Mouse (Mus musculus) MEL (cell line): Measurements from ENCODE around the gene Bicral. TPM values are rescaled to one million over a fixed set of nuclear protein-coding genes. Genes with fewer than 3 reads are reported as not detected.
"Not testable (repeated sequence)": the region's sequence is repeated elsewhere in the genome, so short reads cannot be mapped to it uniquely, and the experiment has no call there.

Experiments
- DNase-seq: peaks from one replicate; pipeline ENCODE4 v3.0.0; 2011; ENCODE audit warnings: low read depth, low spot score
- H3K27ac ChIP-seq: 2 replicates; pipeline ENCODE4 v1.5.1; 2012; ENCODE audit warnings: low read depth, mild to moderate bottlenecking, control low read depth, low read length, moderate library complexity; ENCODE audit not compliant: control insufficient read depth
- H3K27me3 ChIP-seq, 2 experiments: fragments of 150-350 bp in 1 of 2; sonication (generic) in 1 of 2; 2 replicates each; pipeline ENCODE4 v1.6.1; 2012; ENCODE audit warnings: low read length in 2 of 2, mild to moderate bottlenecking in 2 of 2, improper control_type of control experiment in 1 of 2, moderate library complexity in 1 of 2; ENCODE audit not compliant: insufficient read depth in 2 of 2, control insufficient read depth in 1 of 2
- H3K36me3 ChIP-seq, 2 experiments: 2 replicates each; pipeline ENCODE4 v1.6.1; 2012 to 2014; ENCODE audit warnings: low read length in 2 of 2, improper control_type of control experiment in 1 of 2, inconsistent platforms in 1 of 2, mild to moderate bottlenecking in 1 of 2; ENCODE audit not compliant: insufficient read depth in 2 of 2, control insufficient read depth in 1 of 2
- H3K4me1 ChIP-seq, 2 experiments: fragments of 150-350 bp in 1 of 2; sonication (generic) in 1 of 2; 2 replicates each; pipeline ENCODE4 v1.6.1; 2012; ENCODE audit warnings: low read length in 2 of 2, improper control_type of control experiment in 1 of 2, mild to moderate bottlenecking in 1 of 2; ENCODE audit not compliant: insufficient read depth in 2 of 2, control insufficient read depth in 1 of 2
- H3K4me3 ChIP-seq, 2 experiments: fragments of 150-350 bp in 1 of 2; sonication (generic) in 1 of 2; 2 replicates each; pipeline ENCODE4 v1.5.1; 2012; ENCODE audit warnings: low read depth in 2 of 2, low read length in 2 of 2, mild to moderate bottlenecking in 2 of 2, moderate library complexity in 2 of 2, control low read depth in 1 of 2, improper control_type of control experiment in 1 of 2; ENCODE audit not compliant: control insufficient read depth in 1 of 2, insufficient read depth in 1 of 2
- H3K79me2 ChIP-seq: 2 replicates; pipeline ENCODE4 v1.6.1; 2012; ENCODE audit warnings: mild to moderate bottlenecking, low read length, moderate library complexity; ENCODE audit not compliant: control insufficient read depth, poor library complexity, insufficient read depth
- H3K9ac ChIP-seq: 2 replicates; pipeline ENCODE4 v1.6.1; 2012; ENCODE audit warnings: low read depth, mild to moderate bottlenecking, control low read depth, low read length, moderate library complexity; ENCODE audit not compliant: control insufficient read depth, poor library complexity, severe bottlenecking
- H3K9me3 ChIP-seq: fragments of 150-350 bp; sonication (generic); replicated peaks from 2 replicates; pipeline ENCODE4 v1.6.1; 2012; ENCODE audit warnings: mild to moderate bottlenecking, low read length, improper control_type of control experiment, moderate library complexity; ENCODE audit not compliant: insufficient read depth
- CHD1 ChIP-seq: IDR thresholded peaks from 2 replicates; pipeline ENCODE4 v1.6.1; 2012; ENCODE audit warnings: low read depth, mild to moderate bottlenecking, inconsistent platforms, low read length, improper control_type of control experiment
- CHD2 ChIP-seq: IDR thresholded peaks from 2 replicates; pipeline ENCODE4 v1.6.1; 2011; ENCODE audit warnings: low read length, improper control_type of control experiment
- E2F4 ChIP-seq: IDR thresholded peaks from 2 replicates; pipeline ENCODE4 v1.6.1; 2011; ENCODE audit warnings: low read depth, low read length, improper control_type of control experiment, borderline replicate concordance
- ETS1 ChIP-seq: IDR thresholded peaks from 2 replicates; pipeline ENCODE4 v1.6.1; 2012; ENCODE audit warnings: low read depth, mild to moderate bottlenecking, inconsistent platforms, low read length, improper control_type of control experiment, moderate library complexity
- MAX ChIP-seq: IDR thresholded peaks from 2 replicates; pipeline ENCODE4 v1.6.1; 2011; ENCODE audit warnings: low read length, improper control_type of control experiment
- MAZ ChIP-seq: IDR thresholded peaks from 2 replicates; pipeline ENCODE4 v1.6.1; 2012; ENCODE audit warnings: low read depth, mild to moderate bottlenecking, inconsistent platforms, low read length, improper control_type of control experiment
- MEF2A ChIP-seq: IDR thresholded peaks from 2 replicates; pipeline ENCODE4 v1.6.1; 2014; ENCODE audit warnings: low read depth, mild to moderate bottlenecking, inconsistent platforms, low read length, improper control_type of control experiment; ENCODE audit not compliant: poor library complexity, insufficient replicate concordance, severe bottlenecking; ENCODE audit errors: extremely low read depth
- NRF1 ChIP-seq: IDR thresholded peaks from 2 replicates; pipeline ENCODE4 v1.6.1; 2014; ENCODE audit warnings: low read depth, mild to moderate bottlenecking, inconsistent platforms, low read length, improper control_type of control experiment, moderate library complexity; ENCODE audit not compliant: poor library complexity, insufficient read depth, severe bottlenecking
- POLR2AphosphoS5 ChIP-seq: IDR thresholded peaks from 2 replicates; pipeline ENCODE4 v1.6.1; 2012; ENCODE audit warnings: low read depth, borderline replicate concordance, mild to moderate bottlenecking, inconsistent platforms, low read length, moderate library complexity, mixed read lengths
- SMC3 ChIP-seq: IDR thresholded peaks from 2 replicates; pipeline ENCODE4 v1.6.1; 2011; ENCODE audit warnings: low read depth, low read length, improper control_type of control experiment
- TCF12 ChIP-seq: IDR thresholded peaks from 2 replicates; pipeline ENCODE4 v1.6.1; 2014; ENCODE audit warnings: low read depth, mild to moderate bottlenecking, inconsistent platforms, low read length, improper control_type of control experiment, moderate library complexity
- UBTF ChIP-seq: IDR thresholded peaks from 2 replicates; pipeline ENCODE4 v1.6.1; 2012; ENCODE audit warnings: low read depth, mild to moderate bottlenecking, inconsistent platforms, low read length, improper control_type of control experiment, moderate library complexity, borderline replicate concordance; ENCODE audit not compliant: insufficient read depth
- USF2 ChIP-seq, 2 experiments: IDR thresholded peaks; 2 replicates each; pipeline ENCODE4 v1.6.1; 2011 to 2012; ENCODE audit warnings: improper control_type of control experiment in 2 of 2, low read length in 2 of 2, borderline replicate concordance in 1 of 2, inconsistent platforms in 1 of 2, low read depth in 1 of 2, mild to moderate bottlenecking in 1 of 2; ENCODE audit not compliant: insufficient read depth in 1 of 2
- ZC3H11A ChIP-seq: IDR thresholded peaks from 2 replicates; pipeline ENCODE4 v1.6.1; 2012; ENCODE audit warnings: low read depth, mild to moderate bottlenecking, inconsistent platforms, low read length, improper control_type of control experiment
- ZMIZ1 ChIP-seq: IDR thresholded peaks from 2 replicates; pipeline ENCODE4 v1.6.1; 2012; ENCODE audit warnings: low read depth, mild to moderate bottlenecking, inconsistent platforms, low read length, improper control_type of control experiment, moderate library complexity
- polyA plus RNA-seq, 2 experiments: library from polyadenylated mRNA; stranded (reverse) in 1 of 2; unstranded in 1 of 2; fragments of >175 nt in 1 of 2; fragments of >200 nt in 1 of 2; gene quantifications; 2 replicates each; pipeline versions ENCODE4 v1.2.1 to v1.2.4; 2012; ENCODE audit warnings: low replicate concordance in 2 of 2, low read depth in 1 of 2; ENCODE audit not compliant: insufficient read length in 2 of 2, insufficient read depth in 1 of 2, missing spikeins in 1 of 2
- total RNA-seq: library from RNA; depleted of rRNA; stranded (reverse); fragments of 300-350 nt; gene quantifications from 2 replicates; pipeline ENCODE4 v1.2.3, GENCODE M21; 2012

Bicral gene
- total and polyA plus RNA-seq, 3 experiments, result 3.7 to 6.9 TPM; not detected in 1

DNA sequence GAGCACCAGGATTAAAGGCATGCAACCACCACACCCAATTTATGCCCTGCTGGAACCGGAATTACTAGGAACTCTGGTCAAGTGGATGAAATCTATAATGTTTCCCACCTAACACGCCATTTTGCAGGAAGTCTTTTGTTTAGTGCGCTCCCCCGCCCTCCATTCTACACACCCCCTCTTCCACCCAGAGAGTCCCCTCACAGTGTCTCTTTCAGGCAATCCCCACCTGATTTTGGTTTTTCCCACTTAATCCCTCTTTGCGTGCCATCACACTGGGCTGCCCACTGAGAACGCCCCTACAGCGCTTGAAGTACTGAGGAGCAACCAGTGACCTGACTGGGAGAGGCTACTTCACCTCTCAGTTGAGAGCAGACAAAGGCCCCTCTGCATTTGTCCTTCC is 11.1 kb downstream of the Bicral start:
- H3K36me3 ChIP-seq, result no peaks in the 10 kb centered on the region; a peak in 2 of 4 replicates
- no peak for TF ChIP-seq TCF12
- no peak for TF ChIP-seq ZC3H11A
- no peak for TF ChIP-seq E2F4
- no peak for TF ChIP-seq CHD1
- TF ChIP-seq POLR2AphosphoS5, result no peak
- no peak for TF ChIP-seq CHD2
- no peak for TF ChIP-seq SMC3
- no peak for TF ChIP-seq ETS1
- no peak for TF ChIP-seq USF2 (IDR thresholded peaks at IDR 0.05; ENCODE audit: borderline replicate concordance in 1 of 2, insufficient read depth in 1 of 2, low read depth in 1 of 2, low read length in 2 of 2)
- no peak for TF ChIP-seq NRF1
- no peak for TF ChIP-seq ZMIZ1
- no peak for TF ChIP-seq MAX
- TF ChIP-seq MEF2A, result no peak
- TF ChIP-seq MAZ, result no peak
- no peak for TF ChIP-seq UBTF
- no peaks in the 10 kb centered on the region for H3K79me2 ChIP-seq
- no peak for DNase-seq
- H3K9ac ChIP-seq, result no peak overlapping the region
- H3K4me1 ChIP-seq, result 0 out of 4 replicates have a peak, but pooled peaks cover 0 to 3% of the 10 kb centered on the region in 2 experiments
- H3K9me3 ChIP-seq, result no peaks in the 10 kb centered on the region
- H3K27me3 ChIP-seq, result no peaks in the 10 kb centered on the region
- no peak overlapping the region for H3K27ac ChIP-seq
- no peak overlapping the region for H3K4me3 ChIP-seq

GRCm38 (mm10) chr17:46846573-46846972 is 11.7 kb downstream of the Bicral start:
- H3K79me2 ChIP-seq, DNase-seq, H3K27ac ChIP-seq, H3K4me3 ChIP-seq, H3K27me3 ChIP-seq, H3K36me3 ChIP-seq, H3K9me3 ChIP-seq, H3K4me1 ChIP-seq, H3K9ac ChIP-seq: not testable (repeated sequence)
